Mouse (Mus musculus): ENCODE results near the gene Ctrb1. TPM values are rescaled to one million over a fixed set of nuclear protein-coding genes. Genes with fewer than 3 reads are reported as not detected.

The Ctrb1 gene
- total RNA-seq, 4 experiments from 2014 or later: not detected

- DNase-seq (ENCODE audit: low spot score in 2 of 2): no peak
Observed at GRCm38 (mm10) chr8:111717866-111718265, 27.1 kb upstream of the Ctrb1 start.

GRCm38 (mm10) chr8:111717488-111717792, 26.6 kb upstream of the Ctrb1 start:
- DNase-seq (ENCODE audit: low spot score in 2 of 2): no peak

DNA sequence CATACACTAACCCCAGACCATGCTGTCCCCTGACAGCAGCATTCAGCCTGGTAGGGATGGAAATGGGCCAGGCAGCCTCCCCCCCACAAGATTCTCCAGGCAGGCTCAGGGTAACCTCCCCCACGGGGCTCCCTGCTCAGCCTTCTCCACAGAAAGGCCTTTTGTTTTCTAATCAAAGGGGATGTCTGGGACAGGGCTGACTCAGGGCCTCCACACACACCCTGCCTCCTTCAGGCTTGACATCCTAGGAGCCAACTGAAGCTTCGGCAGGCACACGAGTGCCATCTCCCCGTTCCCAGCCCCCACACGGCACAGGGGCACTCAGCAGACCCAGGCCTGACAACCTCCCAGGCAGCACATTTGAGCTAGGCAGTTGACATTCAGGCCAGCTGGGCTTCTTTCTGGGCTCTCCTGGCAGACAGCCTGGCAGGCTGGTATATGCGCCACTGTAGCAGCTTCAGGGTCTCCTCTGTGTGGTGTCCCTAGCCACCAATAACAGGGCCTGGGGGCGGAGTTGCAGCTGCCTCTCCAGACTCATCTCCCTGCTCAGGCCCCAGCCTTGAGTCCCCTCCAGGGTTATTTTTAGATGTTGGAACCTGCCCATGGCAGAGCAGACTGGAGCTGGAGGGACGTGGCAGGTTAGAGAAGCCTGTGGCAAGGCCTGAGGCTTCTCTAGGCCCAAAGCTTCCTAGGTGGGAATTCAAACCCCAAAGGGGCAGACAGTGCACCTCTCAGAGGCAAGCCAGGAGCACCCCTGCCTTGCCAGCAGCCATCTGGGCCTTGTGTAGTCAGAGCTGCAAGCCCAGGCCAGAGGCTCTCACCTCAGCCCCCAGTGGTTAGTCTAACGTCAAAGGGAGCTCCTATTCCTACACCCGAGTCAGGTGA, 26.0 kb upstream of the Ctrb1 start:
- DNase-seq (ENCODE audit: low spot score in 2 of 2): peak in 1 of 2 experiments; percentile 85

GRCm38 (mm10) chr8:111715514-111715913, 24.7 kb upstream of the Ctrb1 start:
- no peak for DNase-seq (ENCODE audit: low spot score in 2 of 2)

DNA sequence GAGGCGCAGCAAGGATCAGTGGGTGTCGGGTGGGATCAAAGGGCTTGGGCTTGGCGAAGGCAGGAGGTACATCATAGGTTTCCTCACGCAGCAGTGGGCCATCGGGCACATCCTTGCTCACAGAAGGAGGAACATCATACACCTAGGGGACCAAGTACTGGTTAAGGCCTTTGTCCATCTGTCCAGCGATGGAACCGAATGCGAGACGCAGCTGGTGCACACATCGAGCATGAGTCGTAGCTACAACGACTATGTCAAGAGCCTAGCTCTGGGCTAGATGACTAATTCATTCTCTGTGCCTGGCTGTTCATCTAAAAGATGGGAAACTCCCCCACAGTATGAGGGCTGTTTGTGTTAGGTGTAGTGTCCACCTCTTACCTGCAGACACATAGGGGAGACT, 23.5 kb upstream of the Ctrb1 start:
- DNase-seq (ENCODE audit: low spot score in 2 of 2): no peak

GRCm38 (mm10) chr8:111713817-111714216, 23.0 kb upstream of the Ctrb1 start:
- DNase-seq (ENCODE audit: low spot score in 2 of 2): no peak

- DNase-seq (ENCODE audit: low spot score in 2 of 2): no peak
Observed at GRCm38 (mm10) chr8:111713291-111713690, 22.5 kb upstream of the Ctrb1 start.

GRCm38 (mm10) chr8:111712588-111712987, 21.8 kb upstream of the Ctrb1 start:
- DNase-seq (ENCODE audit: low spot score in 2 of 2): peak in 1 of 2 experiments; percentile 59

GRCm38 (mm10) chr8:111712135-111712534, 21.3 kb upstream of the Ctrb1 start:
- peak in 1 of 2 experiments; percentile 56 for DNase-seq (ENCODE audit: low spot score in 2 of 2)

DNA sequence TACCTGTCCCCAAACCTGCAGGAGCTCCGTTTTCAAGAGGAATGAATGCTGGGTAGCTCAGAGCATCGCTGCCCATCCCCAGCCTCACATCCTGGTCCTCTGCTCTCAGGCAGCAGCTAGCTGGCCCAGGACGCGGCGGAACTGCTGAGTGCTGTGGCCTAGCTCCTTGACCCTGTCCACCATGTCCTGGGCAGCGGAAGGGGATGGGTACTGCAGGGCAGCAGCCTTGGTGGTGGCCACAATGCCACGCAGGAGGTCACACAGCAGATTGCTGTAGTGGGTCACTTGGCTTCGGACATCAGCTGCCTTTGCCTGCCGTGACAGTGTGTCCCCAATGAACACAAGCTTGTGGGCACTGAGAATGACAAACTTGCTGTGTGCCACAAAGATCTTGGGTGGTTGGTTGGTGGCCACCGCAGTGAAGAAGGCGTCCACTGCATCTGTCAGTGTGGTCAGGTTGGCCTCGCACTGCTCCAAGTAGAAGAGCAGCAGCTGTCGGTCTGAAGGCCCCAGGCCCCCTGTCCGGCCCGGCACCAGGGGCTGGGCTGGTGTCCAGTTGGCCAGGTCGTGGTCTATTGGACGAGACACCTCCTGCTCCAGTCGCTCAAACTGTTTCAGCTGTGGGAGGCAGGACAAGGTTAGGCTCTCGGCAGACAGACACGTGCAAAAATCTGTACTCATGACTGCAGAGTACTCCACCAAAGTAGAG, 20.1 kb upstream of the Ctrb1 start:
- DNase-seq (ENCODE audit: low spot score in 2 of 2): no peak

DNA sequence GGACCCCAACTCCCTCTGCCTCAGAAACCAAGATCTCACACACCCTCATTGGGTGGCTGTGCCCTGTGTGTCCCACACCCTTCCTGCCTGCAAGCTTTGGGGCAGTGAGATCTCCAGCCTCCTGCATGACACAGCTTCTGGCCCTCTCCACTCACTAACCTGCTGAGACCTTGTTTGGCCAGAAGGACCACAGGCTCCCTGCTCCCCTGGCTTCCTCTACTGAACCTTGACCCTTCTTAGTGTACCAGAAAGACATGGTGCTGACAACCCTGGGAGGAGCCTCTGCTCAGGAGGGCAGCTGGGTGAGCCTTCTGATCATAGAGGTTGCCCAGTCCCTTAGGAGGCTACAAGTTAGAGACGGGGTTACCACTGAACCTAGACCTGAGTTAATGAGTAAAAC, 18.4 kb upstream of the Ctrb1 start:
- no peak for DNase-seq (ENCODE audit: low spot score in 2 of 2)

DNA sequence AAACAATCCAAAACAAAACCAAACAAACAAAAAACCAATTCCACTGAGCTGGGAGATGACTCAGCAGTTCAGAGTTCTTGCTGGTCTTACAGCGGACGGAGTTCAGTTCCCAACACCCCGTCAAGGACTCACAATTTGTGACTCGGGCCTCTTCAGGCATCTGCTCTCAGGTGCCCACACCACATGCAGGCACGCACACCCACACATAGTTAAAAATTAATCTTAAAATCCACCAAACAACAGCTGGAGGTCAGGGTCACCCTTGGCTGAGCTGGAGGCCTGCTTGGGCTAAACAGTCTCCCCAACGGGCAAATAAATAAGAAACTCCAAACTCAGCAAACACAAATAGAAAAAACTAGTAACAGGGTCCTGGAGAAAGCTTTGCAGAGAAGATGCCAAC, 17.5 kb upstream of the Ctrb1 start:
- DNase-seq (ENCODE audit: low spot score in 2 of 2): no peak

GRCm38 (mm10) chr8:111705699-111706098, 14.9 kb upstream of the Ctrb1 start:
- no peak for DNase-seq (ENCODE audit: low spot score in 2 of 2)

- DNase-seq (ENCODE audit: low spot score in 2 of 2): no peak
Observed at GRCm38 (mm10) chr8:111705222-111705621, 14.4 kb upstream of the Ctrb1 start.

DNA sequence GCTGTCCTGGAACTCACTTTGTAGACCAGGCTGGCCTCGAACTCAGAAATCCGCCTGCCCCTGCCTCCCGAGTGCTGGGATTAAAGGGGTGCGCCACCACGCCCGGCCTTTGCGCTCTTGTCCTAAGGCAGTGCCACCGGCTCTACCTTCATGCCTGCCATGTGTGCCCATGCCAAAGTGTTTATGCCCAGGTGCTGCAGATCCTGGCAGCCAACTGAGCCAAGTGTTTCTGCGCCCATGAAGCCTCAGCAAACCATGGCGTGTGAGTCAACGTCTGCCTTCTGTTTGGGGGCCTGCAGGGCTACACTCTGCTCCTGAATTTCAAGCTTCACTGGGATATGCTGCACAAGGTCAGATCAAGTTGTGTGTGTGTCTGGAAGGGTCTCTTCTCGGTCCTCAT, 13.8 kb upstream of the Ctrb1 start:
- no peak for DNase-seq (ENCODE audit: low spot score in 2 of 2)

DNA sequence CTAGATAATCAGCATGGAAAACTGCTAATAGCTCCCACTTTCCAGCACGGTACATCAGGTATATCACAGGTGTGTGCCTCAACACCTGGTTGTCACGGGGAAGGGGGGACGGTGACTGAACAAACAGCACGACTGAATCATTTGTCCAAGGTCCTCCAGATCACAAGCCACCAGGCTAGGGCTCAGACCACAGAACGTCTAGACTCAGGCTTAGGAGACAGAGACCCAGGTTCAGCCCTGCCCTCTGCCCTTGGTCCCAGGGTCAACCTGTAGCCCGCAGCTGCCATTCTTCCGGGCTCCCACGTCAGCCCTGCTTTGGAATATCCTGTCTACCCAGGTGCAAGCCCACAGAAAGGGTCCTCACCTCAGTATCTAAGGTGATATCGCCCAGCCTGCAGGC, 10.6 kb upstream of the Ctrb1 start:
- DNase-seq (ENCODE audit: low spot score in 2 of 2): no peak

- no peak for DNase-seq (ENCODE audit: low spot score in 2 of 2)
Observed at GRCm38 (mm10) chr8:111700740-111701139, 9.9 kb upstream of the Ctrb1 start.

DNA sequence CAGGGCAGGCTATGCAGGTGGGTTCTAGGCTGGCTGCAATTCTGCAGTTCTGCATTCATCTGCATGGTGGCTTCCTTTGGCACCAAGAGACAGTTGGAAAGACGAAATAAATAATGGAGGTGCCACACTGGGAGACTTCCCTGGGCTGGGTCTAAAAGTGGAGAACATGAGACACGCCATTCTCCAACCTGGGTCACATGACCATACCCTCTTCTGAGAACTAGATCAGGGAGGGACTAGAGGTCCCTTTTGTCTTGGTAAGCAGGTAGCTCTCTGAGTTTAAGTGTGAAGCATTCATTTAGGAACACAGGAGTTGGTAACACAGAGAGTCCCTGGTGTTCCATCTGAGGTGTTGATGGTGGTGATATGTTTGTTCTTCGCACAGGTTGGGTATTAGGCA, 9.4 kb upstream of the Ctrb1 start:
- no peak for DNase-seq (ENCODE audit: low spot score in 2 of 2)

- DNase-seq (ENCODE audit: low spot score in 2 of 2): no peak
Observed at GRCm38 (mm10) chr8:111699035-111699434, 8.2 kb upstream of the Ctrb1 start.

DNA sequence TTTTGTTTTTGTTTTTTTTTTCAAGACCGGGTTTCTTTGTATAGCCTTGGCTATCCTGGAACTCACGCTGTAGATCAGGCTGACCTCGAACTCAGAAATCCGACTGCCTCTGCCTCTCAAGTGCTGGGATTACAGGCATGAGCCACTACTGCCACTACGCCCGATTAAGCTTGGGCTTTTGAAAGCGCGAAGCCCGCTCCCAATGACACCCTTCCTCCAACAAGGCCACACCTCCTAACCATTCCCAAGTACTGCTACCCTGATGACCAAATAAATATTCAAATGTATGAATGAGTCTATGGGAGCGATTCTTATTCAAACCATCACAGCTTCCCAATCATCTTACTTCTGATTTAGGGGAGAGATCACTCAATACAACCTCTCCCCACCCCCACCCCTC, 6.8 kb upstream of the Ctrb1 start:
- no peak for DNase-seq (ENCODE audit: low spot score in 2 of 2)

DNA sequence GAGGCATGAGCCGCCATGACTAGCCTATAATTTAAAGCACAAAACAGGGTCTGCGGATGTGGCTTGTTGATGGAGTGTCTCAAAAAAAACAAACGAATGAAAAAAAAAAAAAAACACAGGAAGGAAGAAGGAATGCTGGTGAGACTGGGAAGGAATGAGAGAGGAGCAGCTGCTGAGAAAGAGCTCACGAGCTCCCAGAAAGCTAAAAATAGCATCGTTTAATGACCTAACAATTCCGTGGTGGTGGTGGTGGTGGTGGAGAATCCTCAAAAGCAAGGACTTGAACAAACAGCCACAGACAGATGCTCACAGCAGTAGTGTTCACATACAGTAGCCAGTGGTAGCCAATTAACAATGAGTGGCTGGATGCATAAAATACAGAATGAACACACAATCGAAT, 4.6 kb upstream of the Ctrb1 start:
- DNase-seq (ENCODE audit: low spot score in 2 of 2): no peak

GRCm38 (mm10) chr8:111693261-111693741, 2.5 kb upstream of the Ctrb1 start:
- no peak for DNase-seq (ENCODE audit: low spot score in 2 of 2)

GRCm38 (mm10) chr8:111686881-111687280, 3.9 kb downstream of the Ctrb1 start:
- DNase-seq (ENCODE audit: low spot score in 2 of 2): no peak
